Mouse (Mus musculus) limb, embryonic 13.5 days (tissue): Measurements from ENCODE around the gene Cyp27b1. TPM values are rescaled to one million over a fixed set of nuclear protein-coding genes. Genes with fewer than 3 reads are reported as not detected.

ENCODE experiments used
- ATAC-seq: fragments of 200-750 bp; cut with Nextera tagmentation; 2 replicates; pipeline ENCODE4 v1.8.0; 2017; ENCODE audit warnings: low read depth, moderate number of reproducible peaks, moderate TSS enrichment; ENCODE audit not compliant: low FRiP score
- H3K27ac ChIP-seq: fragments of 300-500 bp; sonication (generic); 2 replicates; pipeline ENCODE4 v1.5.1; 2015; ENCODE audit warnings: inconsistent platforms, mild to moderate bottlenecking, moderate library complexity
- H3K27me3 ChIP-seq: fragments of 300-500 bp; sonication (generic); 2 replicates; pipeline ENCODE4 v1.6.1; 2015; ENCODE audit warnings: mild to moderate bottlenecking, inconsistent platforms
- H3K36me3 ChIP-seq: fragments of 300-500 bp; sonication (generic); 2 replicates; pipeline ENCODE4 v1.6.1; 2015; ENCODE audit warnings: inconsistent platforms, mild to moderate bottlenecking, moderate library complexity
- H3K4me1 ChIP-seq: fragments of 300-500 bp; sonication (generic); 2 replicates; pipeline ENCODE4 v1.6.1; 2015; ENCODE audit warnings: inconsistent platforms
- H3K4me2 ChIP-seq: fragments of 300-500 bp; sonication (generic); replicated peaks from 2 replicates; pipeline ENCODE4 v1.6.1; 2015; ENCODE audit warnings: inconsistent platforms, mild to moderate bottlenecking, moderate library complexity
- H3K4me3 ChIP-seq: fragments of 300-500 bp; sonication (generic); 2 replicates; pipeline ENCODE4 v1.5.1; 2015; ENCODE audit warnings: moderate library complexity, mild to moderate bottlenecking, inconsistent platforms
- H3K9ac ChIP-seq: fragments of 300-500 bp; sonication (generic); 2 replicates; pipeline ENCODE4 v1.6.1; 2015; ENCODE audit warnings: mild to moderate bottlenecking, inconsistent platforms
- H3K9me3 ChIP-seq: fragments of 300-500 bp; sonication (generic); 2 replicates; pipeline ENCODE4 v1.6.1; 2016; ENCODE audit warnings: inconsistent platforms
- WGBS: fragments of 180-500 bp; shearing (Covaris S2); methylation state at CpG from one replicate; pipeline ENCODE4 v1.1.7; 2015; 5-methylcytosine and 5-hydroxymethylcytosine counted together
- polyA plus RNA-seq: library from polyadenylated mRNA; unstranded; fragments of >200 nt; fragmentation: Nextera tagmentation; extraction: Ambion mirVana; gene quantifications from 2 replicates; pipeline ENCODE4 v1.2.1, GENCODE M21; 2015

The Cyp27b1 gene
- polyA plus RNA-seq, 1 experiment from 2014 or later = 0.15 TPM

- ATAC-seq = no peak
- no peak within 1 kb of the TSS for H3K4me2 ChIP-seq
- no peak within 1 kb of the TSS for H3K27ac ChIP-seq
- no peak within 1 kb of the TSS for H3K4me3 ChIP-seq
- WGBS = 54% methylated on average over 9 of the region's 9 CpGs
- H3K36me3 ChIP-seq = no peaks in the 10 kb centered on the region
- H3K9me3 ChIP-seq = no peaks in the 10 kb centered on the region
- peaks cover 55% of the 10 kb centered on the region for H3K27me3 ChIP-seq
- peaks cover 29% of the 10 kb centered on the region for H3K4me1 ChIP-seq
- no peak within 1 kb of the TSS for H3K9ac ChIP-seq
Measured at GRCm38 (mm10) chr10:127075080-127075479, 27.0 kb downstream of the Cyp27b1 start, which contains the start of gene Agap2. TSS of gene Agap2 (plus strand) at chr10:127075284.

- no peaks in the 10 kb centered on the region for H3K36me3 ChIP-seq
- H3K27ac ChIP-seq = no peak overlapping the region
- no peak for ATAC-seq
- H3K27me3 ChIP-seq = peaks cover 60% of the 10 kb centered on the region
- no peak overlapping the region for H3K4me3 ChIP-seq
- no peak overlapping the region for H3K4me2 ChIP-seq
- H3K4me1 ChIP-seq = peaks cover 34% of the 10 kb centered on the region
- WGBS = 68% methylated on average over 8 of the region's 8 CpGs
- H3K9me3 ChIP-seq = no peaks in the 10 kb centered on the region
- no peak overlapping the region for H3K9ac ChIP-seq
Measured at GRCm38 (mm10) chr10:127075651-127076050, 27.6 kb downstream of the Cyp27b1 start.

GRCm38 (mm10) chr10:127076082-127076481 lies 28.0 kb downstream of the Cyp27b1 start:
- Histone ChIP-seq H3K4me2 (no peak overlapping the region), H3K9me3 (no peaks in the 10 kb centered on the region), H3K27ac (no peak overlapping the region), H3K36me3 (no peaks in the 10 kb centered on the region), H3K9ac (no peak overlapping the region), H3K4me3 (no peak overlapping the region), H3K27me3 (peaks cover 65% of the 10 kb centered on the region), H3K4me1 (peaks cover 34% of the 10 kb centered on the region)
- no peak for ATAC-seq
- WGBS = 35% methylated on average over 4 of the region's 4 CpGs

- peaks cover 41% of the 10 kb centered on the region for H3K4me1 ChIP-seq
- H3K9ac ChIP-seq = no peak overlapping the region
- 1% methylated on average over 10 of the region's 10 CpGs for WGBS
- H3K9me3 ChIP-seq = no peaks in the 10 kb centered on the region
- H3K4me2 ChIP-seq = no peak overlapping the region
- no peak overlapping the region for H3K27ac ChIP-seq
- H3K4me3 ChIP-seq = no peak overlapping the region
- no peak for ATAC-seq
- peaks cover 79% of the 10 kb centered on the region for H3K27me3 ChIP-seq
- H3K36me3 ChIP-seq = no peaks in the 10 kb centered on the region
Measured at GRCm38 (mm10) chr10:127077515-127077914, 29.5 kb downstream of the Cyp27b1 start.

- 2% methylated on average over 12 of the region's 12 CpGs for WGBS
- H3K4me1 ChIP-seq = peaks cover 41% of the 10 kb centered on the region
- H3K4me3 ChIP-seq = peak overlapping the region; percentile 56
- peaks cover 85% of the 10 kb centered on the region for H3K27me3 ChIP-seq
- ATAC-seq = no peak
- peak overlapping the region; percentile 98 for H3K4me2 ChIP-seq
- no peak overlapping the region; the same call in 1 of the 2 replicates for H3K9ac ChIP-seq
- no peaks in the 10 kb centered on the region for H3K9me3 ChIP-seq
- H3K27ac ChIP-seq = no peak overlapping the region
- H3K36me3 ChIP-seq = no peaks in the 10 kb centered on the region
Measured at GRCm38 (mm10) chr10:127078001-127078676, 30.1 kb downstream of the Cyp27b1 start.

- peak; percentile 20; the same call in 1 of the 2 replicates for ATAC-seq
- Histone ChIP-seq H3K9ac (peak overlapping the region; percentile 70), H3K4me2 (peak overlapping the region; percentile 98), H3K9me3 (no peaks in the 10 kb centered on the region), H3K27ac (no peak overlapping the region), H3K27me3 (peaks cover 93% of the 10 kb centered on the region), H3K4me3 (peak overlapping the region; percentile 56), H3K36me3 (no peaks in the 10 kb centered on the region), H3K4me1 (peaks cover 41% of the 10 kb centered on the region)
- 2% methylated on average over 29 of the region's 49 CpGs for WGBS
Measured at GRCm38 (mm10) chr10:127078677-127079575, 30.9 kb downstream of the Cyp27b1 start.

- Histone ChIP-seq H3K27ac (no peak overlapping the region), H3K4me3 (peak overlapping the region; percentile 56), H3K4me1 (peaks cover 41% of the 10 kb centered on the region), H3K4me2 (peak overlapping the region; percentile 98), H3K27me3 (peaks cover 100% of the 10 kb centered on the region), H3K9me3 (no peaks in the 10 kb centered on the region), H3K9ac (peak overlapping the region; percentile 70), H3K36me3 (no peaks in the 10 kb centered on the region)
- 1% methylated on average over 67 of the region's 70 CpGs for WGBS
- peak; percentile 7; the same call in 1 of the 2 replicates for ATAC-seq
Measured at GRCm38 (mm10) chr10:127079665-127080391, 31.8 kb downstream of the Cyp27b1 start.

- Histone ChIP-seq H3K27ac (no peak overlapping the region), H3K27me3 (peaks cover 97% of the 10 kb centered on the region), H3K36me3 (no peaks in the 10 kb centered on the region), H3K4me2 (peak overlapping the region; percentile 98), H3K4me3 (peak overlapping the region; percentile 56), H3K9ac (peak overlapping the region; percentile 54), H3K4me1 (peaks cover 41% of the 10 kb centered on the region), H3K9me3 (no peaks in the 10 kb centered on the region)
- 1% methylated on average over 48 of the region's 48 CpGs for WGBS
- ATAC-seq = no peak
Measured at GRCm38 (mm10) chr10:127080901-127081780, 33.1 kb downstream of the Cyp27b1 start.

- Histone ChIP-seq H3K27me3 (peaks cover 96% of the 10 kb centered on the region), H3K4me3 (peak overlapping the region; percentile 33; the same call in 1 of the 2 replicates), H3K36me3 (no peaks in the 10 kb centered on the region), H3K4me1 (peaks cover 41% of the 10 kb centered on the region), H3K27ac (no peak overlapping the region), H3K9me3 (no peaks in the 10 kb centered on the region), H3K9ac (no peak overlapping the region; the same call in 1 of the 2 replicates), H3K4me2 (peak overlapping the region; percentile 98)
- ATAC-seq = peak; percentile 46
- WGBS = 32% methylated on average over 8 of the region's 8 CpGs
Measured at GRCm38 (mm10) chr10:127081996-127082620, 34.1 kb downstream of the Cyp27b1 start.

- ATAC-seq = no peak
- Histone ChIP-seq H3K4me2 (no peak overlapping the region), H3K27ac (no peak overlapping the region), H3K4me3 (no peak overlapping the region), H3K36me3 (no peaks in the 10 kb centered on the region), H3K9me3 (no peaks in the 10 kb centered on the region), H3K9ac (no peak overlapping the region), H3K4me1 (peaks cover 34% of the 10 kb centered on the region), H3K27me3 (peaks cover 96% of the 10 kb centered on the region)
- 27% methylated on average over 8 of the region's 8 CpGs for WGBS
Measured at GRCm38 (mm10) chr10:127083292-127083914, 35.4 kb downstream of the Cyp27b1 start.
